9 mouse cellular contexts compared by ENCODE assay signal in the genomic region with DNA sequence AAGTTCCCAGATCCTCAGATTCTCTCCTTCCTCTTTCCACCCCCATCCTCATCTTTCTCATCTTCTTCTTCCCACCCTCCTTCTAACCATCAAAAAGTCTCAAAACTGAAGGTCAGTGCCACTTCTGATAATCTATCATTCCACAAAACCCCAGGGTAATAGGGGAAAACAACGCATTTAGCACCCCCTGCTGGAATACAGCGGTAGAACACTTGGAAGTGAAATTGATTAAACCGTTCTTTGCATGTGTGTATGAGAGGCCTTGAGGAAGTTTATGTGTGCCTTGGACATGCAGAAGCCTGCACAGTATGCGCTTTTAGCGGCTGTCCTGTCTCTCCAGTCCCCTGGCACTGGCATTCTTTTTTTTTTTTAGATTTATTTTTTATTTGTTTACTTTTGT. TPM values are rescaled to one million over a fixed set of nuclear protein-coding genes. Genes with fewer than 3 reads are reported as not detected.
DNase-seq lines count a peak whose midpoint lies in the region; ATAC-seq lines count a peak whose summit lies in the region.
"Had no signal": no experiment of that assay in that cellular context is flagged by ENCODE, and none has a peak within 500 bp of the region (broad histone marks: within the 10 kb centered on the region; RNA-seq: fewer than 3 reads in every experiment).

No protein-coding gene starts in this region.

- H3K9ac ChIP-seq in forebrain, embryonic 14.5 days (ENCODE audit: low read length), result no peak overlapping the region
- H3K9ac ChIP-seq in forebrain, embryonic 13.5 days, result no peak overlapping the region
- H3K9ac ChIP-seq: stomach, embryonic 15.5 days had no signal

- no peaks in the 10 kb centered on the region for H3K36me3 ChIP-seq in forebrain, embryonic 14.5 days (ENCODE audit: control insufficient read depth, insufficient read depth, low read length)
- no peaks in the 10 kb centered on the region for H3K36me3 ChIP-seq in forebrain, embryonic 13.5 days (ENCODE audit: poor library complexity, severe bottlenecking)
- H3K36me3 ChIP-seq: stomach, embryonic 15.5 days had no signal

- no peak overlapping the region for H3K4me2 ChIP-seq in forebrain, embryonic 14.5 days (ENCODE audit: low read length)
- H3K4me2 ChIP-seq in forebrain, embryonic 13.5 days, result no peak overlapping the region
- H3K4me2 ChIP-seq: stomach, embryonic 15.5 days had no signal

- no peaks in the 10 kb centered on the region for H3K9me3 ChIP-seq in forebrain, embryonic 14.5 days (replicated peaks; ENCODE audit: control insufficient read depth, low read length)
- H3K9me3 ChIP-seq in forebrain, embryonic 13.5 days (replicated peaks), result no peaks in the 10 kb centered on the region
- H3K9me3 ChIP-seq: stomach, embryonic 15.5 days had no signal

- no peak for ATAC-seq in forebrain, embryonic 14.5 days
- ATAC-seq in forebrain, embryonic 13.5 days, result no peak

- 0 out of 2 replicates have a peak, but pooled peaks cover 3% of the 10 kb centered on the region for H3K4me1 ChIP-seq in forebrain, embryonic 14.5 days (ENCODE audit: control insufficient read depth, insufficient read depth, low read length)
- H3K4me1 ChIP-seq in forebrain, embryonic 13.5 days, result peaks cover 5% of the 10 kb centered on the region; the same call in 1 of the 2 replicates

- H3K27me3 ChIP-seq in forebrain, embryonic 14.5 days (replicated peaks; ENCODE audit: control insufficient read depth, insufficient read depth, low read length), result peaks cover 26% of the 10 kb centered on the region
- peaks cover 44% of the 10 kb centered on the region for H3K27me3 ChIP-seq in forebrain, embryonic 13.5 days

- WGBS in forebrain, embryonic 14.5 days, result 5% methylated on average over 5 of the region's 5 CpGs
- WGBS in forebrain, embryonic 13.5 days, result 5% methylated on average over 5 of the region's 5 CpGs

- DNase-seq in forebrain, embryonic 14.5 days (ENCODE audit: low spot score), result peak; percentile 76
- DNase-seq in testis, postnatal 10 days (ENCODE audit: low spot score), result peak; percentile 74
- DNase-seq in testis, postnatal 14 days (ENCODE audit: low spot score), result no peak
- DNase-seq in cerebellum, postnatal 10 days, result peak; percentile 78 to 84
- peak; percentile 87 for DNase-seq in induced T-regulatory cell, adult 2 months (ENCODE audit: low read depth)
- peak; percentile 77 for DNase-seq in lung, postnatal 10 days
- peak; percentile 29 to 37 for DNase-seq in spleen, postnatal 36 days (ENCODE audit: low spot score in 2 of 2)

- no peak overlapping the region for H3K4me3 ChIP-seq in forebrain, embryonic 14.5 days (ENCODE audit: low read depth, low read length)
- H3K4me3 ChIP-seq in forebrain, embryonic 13.5 days, result no peak overlapping the region
- H3K4me3 ChIP-seq: stomach, embryonic 15.5 days had no signal

- no peak overlapping the region for H3K27ac ChIP-seq in forebrain, embryonic 14.5 days (ENCODE audit: low read depth, low read length)
- no peak overlapping the region for H3K27ac ChIP-seq in forebrain, embryonic 13.5 days
- H3K27ac ChIP-seq: stomach, embryonic 15.5 days had no signal

RNA-seq across cellular contexts. Expression of gene Nags, which starts 4.8 kb away (rescaled TPM):
- 0.14 and 0.17 TPM in 2 replicates for polyA plus RNA-seq in forebrain, embryonic 14.5 days (2014; fragmentation: Nextera tagmentation; extraction: Ambion mirVana)
- polyA plus RNA-seq in forebrain, embryonic 13.5 days (2015; fragmentation: Nextera tagmentation; extraction: Ambion mirVana), result not detected in 2 replicates

RNA-seq across cellular contexts. Expression of gene Tmem101, which starts 15.7 kb away (rescaled TPM):
- polyA plus RNA-seq in forebrain, embryonic 14.5 days (2014; fragmentation: Nextera tagmentation; extraction: Ambion mirVana), result 32.5 and 33.6 TPM in 2 replicates
- polyA plus RNA-seq in forebrain, embryonic 13.5 days (2015; fragmentation: Nextera tagmentation; extraction: Ambion mirVana), result 35.6 and 39.0 TPM in 2 replicates

RNA-seq across cellular contexts. Expression of gene Pyy, which starts 32.9 kb away (rescaled TPM):
- polyA plus RNA-seq in forebrain, embryonic 14.5 days (2014; fragmentation: Nextera tagmentation; extraction: Ambion mirVana), result not detected in 2 replicates
- polyA plus RNA-seq in forebrain, embryonic 13.5 days (2015; fragmentation: Nextera tagmentation; extraction: Ambion mirVana), result not detected in 2 replicates

RNA-seq across cellular contexts. Expression of gene Ppy, which starts 39.4 kb away (rescaled TPM):
- polyA plus RNA-seq in forebrain, embryonic 14.5 days (2014; fragmentation: Nextera tagmentation; extraction: Ambion mirVana), result not detected in 2 replicates
- not detected in 2 replicates for polyA plus RNA-seq in forebrain, embryonic 13.5 days (2015; fragmentation: Nextera tagmentation; extraction: Ambion mirVana)

RNA-seq across cellular contexts. Expression of gene Lsm12, which starts 44.6 kb away (rescaled TPM):
- polyA plus RNA-seq in forebrain, embryonic 14.5 days (2014; fragmentation: Nextera tagmentation; extraction: Ambion mirVana), result 83.1 and 93.7 TPM in 2 replicates
- 155 and 158 TPM in 2 replicates for polyA plus RNA-seq in forebrain, embryonic 13.5 days (2015; fragmentation: Nextera tagmentation; extraction: Ambion mirVana)
